Comparison of ENCODE assay signal across 11 mouse cellular contexts in genomic region chr10:18710949-18711348, GRCm38 (mm10). TPM values are rescaled to one million over a fixed set of nuclear protein-coding genes. Genes with fewer than 3 reads are reported as not detected.
DNase-seq lines count a peak whose midpoint lies in the region; ATAC-seq lines count a peak whose summit lies in the region.
"Had no signal": no experiment of that assay in that cellular context is flagged by ENCODE, and none has a peak within 500 bp of the region (broad histone marks: within the 10 kb centered on the region; RNA-seq: fewer than 3 reads in every experiment).

No protein-coding gene starts in this region.

- H3K9ac ChIP-seq in hindbrain, embryonic 15.5 days = no peak overlapping the region
- no peak overlapping the region for H3K9ac ChIP-seq in hindbrain, embryonic 12.5 days
- H3K9ac ChIP-seq in neural tube, embryonic 14.5 days (replicated peaks; ENCODE audit: low read depth, low read length) = no peak overlapping the region
- H3K9ac ChIP-seq: lung, embryonic 14.5 days had no signal

- H3K4me1 ChIP-seq in hindbrain, embryonic 15.5 days (replicated peaks) = peaks cover 10% of the 10 kb centered on the region; the same call in 1 of the 2 replicates
- no peaks in the 10 kb centered on the region for H3K4me1 ChIP-seq in hindbrain, embryonic 12.5 days
- H3K4me1 ChIP-seq in neural tube, embryonic 14.5 days (ENCODE audit: control insufficient read depth, insufficient read depth, low read length) = 0 out of 2 replicates have a peak, but pooled peaks cover 4% of the 10 kb centered on the region

- no peak overlapping the region for H3K4me2 ChIP-seq in hindbrain, embryonic 15.5 days
- H3K4me2 ChIP-seq in hindbrain, embryonic 12.5 days (replicated peaks) = no peak overlapping the region
- no peak overlapping the region for H3K4me2 ChIP-seq in neural tube, embryonic 14.5 days (ENCODE audit: low read depth, low read length)
- H3K4me2 ChIP-seq: lung, embryonic 14.5 days had no signal

- 0 out of 2 replicates have a peak overlapping the region, but pooled peaks have one; percentile 21 for H3K27ac ChIP-seq in hindbrain, embryonic 15.5 days (replicated peaks)
- H3K27ac ChIP-seq in hindbrain, embryonic 12.5 days = no peak overlapping the region
- H3K27ac ChIP-seq in neural tube, embryonic 14.5 days (ENCODE audit: low read depth, low read length) = no peak overlapping the region

- no peaks in the 10 kb centered on the region for H3K36me3 ChIP-seq in hindbrain, embryonic 15.5 days
- H3K36me3 ChIP-seq in hindbrain, embryonic 12.5 days = no peaks in the 10 kb centered on the region
- H3K36me3 ChIP-seq in neural tube, embryonic 14.5 days (ENCODE audit: control insufficient read depth, insufficient read depth, low read length) = no peaks in the 10 kb centered on the region

- no peaks in the 10 kb centered on the region for H3K9me3 ChIP-seq in hindbrain, embryonic 15.5 days
- H3K9me3 ChIP-seq in hindbrain, embryonic 12.5 days (replicated peaks) = no peaks in the 10 kb centered on the region
- H3K9me3 ChIP-seq in neural tube, embryonic 14.5 days (ENCODE audit: control insufficient read depth, low read length) = no peaks in the 10 kb centered on the region

- 52% methylated on average over 6 of the region's 6 CpGs for WGBS in hindbrain, embryonic 15.5 days
- WGBS in hindbrain, embryonic 12.5 days = 84% methylated on average over 6 of the region's 6 CpGs
- WGBS in neural tube, embryonic 14.5 days = 32% methylated on average over 6 of the region's 6 CpGs

- H3K4me3 ChIP-seq in hindbrain, embryonic 15.5 days = no peak overlapping the region
- H3K4me3 ChIP-seq in hindbrain, embryonic 12.5 days = no peak overlapping the region
- H3K4me3 ChIP-seq in neural tube, embryonic 14.5 days (ENCODE audit: low read depth, low read length) = no peak overlapping the region

- ATAC-seq in hindbrain, embryonic 15.5 days (ENCODE audit: low FRiP score, low read depth) = no peak
- ATAC-seq in hindbrain, embryonic 12.5 days (ENCODE audit: low FRiP score) = no peak
- ATAC-seq in neural tube, embryonic 14.5 days (ENCODE audit: low read depth) = peak; percentile 54

- no peaks in the 10 kb centered on the region for H3K27me3 ChIP-seq in hindbrain, embryonic 15.5 days
- H3K27me3 ChIP-seq in hindbrain, embryonic 12.5 days = no peaks in the 10 kb centered on the region
- no peaks in the 10 kb centered on the region for H3K27me3 ChIP-seq in neural tube, embryonic 14.5 days (ENCODE audit: control insufficient read depth, insufficient read depth, low read length)

- peak; percentile 75 to 82 for DNase-seq in cerebellum, adult 18-20 months
- peak; percentile 56 for DNase-seq in gonadal fat pad, adult 2 months (ENCODE audit: low read depth)
- DNase-seq in liver = no peak
- no peak for DNase-seq in lung, adult 18-20 months
- no peak for DNase-seq in embryo, embryonic 9.5 days (ENCODE audit: extremely low spot score)
- DNase-seq: embryo, embryonic 11 days; gastrocnemius, postnatal 14 days; lung, embryonic 14.5 days had no signal

RNA-seq across cellular contexts. Expression of gene Arfgef3, which starts 32.8 kb away (rescaled TPM):
- 6.4 and 6.5 TPM in 2 replicates for polyA plus RNA-seq in hindbrain, embryonic 15.5 days (2015; fragmentation: Nextera tagmentation; extraction: Ambion mirVana)
- polyA plus RNA-seq in hindbrain, embryonic 12.5 days (2016; fragmentation: Nextera tagmentation; extraction: Ambion mirVana) = 2.7 and 2.8 TPM in 2 replicates
- polyA plus RNA-seq in gonadal fat pad, adult 2 months (2012; rRNA removed) = 3.7 and 5.5 TPM in 2 replicates
- polyA plus RNA-seq in neural tube, embryonic 14.5 days (2014; fragmentation: Nextera tagmentation; extraction: Ambion mirVana) = 9.3 and 12.5 TPM in 2 replicates

Comparison
In these comparisons a context has a peak if more than half of its experiments do, and no peak if none do; other contexts are left out.
1. DNase-seq: peak in cerebellum, adult 18-20 months (2 of 2) and gonadal fat pad, adult 2 months (single experiment); none in liver (single experiment), lung, adult 18-20 months (0 of 2) and embryo, embryonic 9.5 days (single experiment).